Mouse (Mus musculus) fibroblast of lung, adult 2 months (primary cell): Measurements from ENCODE around the gene Ttn.

Source experiments
- DNase-seq: peaks from one replicate; pipeline ENCODE4 v3.0.0-alpha.2; 2011; ENCODE audit warnings: low read depth

Ttn gene

GRCm38 (mm10) chr2:76820472-76820871 is 161.9 kb downstream of the Ttn start:
- no peak for DNase-seq

- DNase-seq, result no peak
These were observed 164.6 kb downstream of the Ttn start for GRCm38 (mm10) chr2:76817796-76818195.

GRCm38 (mm10) chr2:76814048-76814817 is 168.1 kb downstream of the Ttn start:
- no peak for DNase-seq

- no peak for DNase-seq
These were observed 171.2 kb downstream of the Ttn start for GRCm38 (mm10) chr2:76811160-76811559.

GRCm38 (mm10) chr2:76808334-76808733 is 174.0 kb downstream of the Ttn start:
- no peak for DNase-seq

GRCm38 (mm10) chr2:76807284-76807683 is 175.1 kb downstream of the Ttn start:
- no peak for DNase-seq

- no peak for DNase-seq
These were observed 175.5 kb downstream of the Ttn start for GRCm38 (mm10) chr2:76806861-76807260.

GRCm38 (mm10) chr2:76806376-76806775 is 176.0 kb downstream of the Ttn start:
- no peak for DNase-seq

GRCm38 (mm10) chr2:76805191-76805892 is 177.0 kb downstream of the Ttn start:
- no peak for DNase-seq

- no peak for DNase-seq
These were observed 198.2 kb downstream of the Ttn start for GRCm38 (mm10) chr2:76784171-76784570.

- DNase-seq, result no peak
These were observed 201.6 kb downstream of the Ttn start for GRCm38 (mm10) chr2:76780792-76781191.

- no peak for DNase-seq
These were observed 212.5 kb downstream of the Ttn start for GRCm38 (mm10) chr2:76769831-76770230.

GRCm38 (mm10) chr2:76767231-76767630 is 215.1 kb downstream of the Ttn start:
- DNase-seq, result no peak

GRCm38 (mm10) chr2:76764526-76764925 is 217.8 kb downstream of the Ttn start:
- no peak for DNase-seq

- no peak for DNase-seq
These were observed 220.2 kb downstream of the Ttn start for GRCm38 (mm10) chr2:76762154-76762553.

- no peak for DNase-seq
These were observed 225.9 kb downstream of the Ttn start for GRCm38 (mm10) chr2:76756461-76756860.

- DNase-seq, result no peak
These were observed 230.4 kb downstream of the Ttn start for GRCm38 (mm10) chr2:76751993-76752392.

GRCm38 (mm10) chr2:76749341-76750110 is 232.8 kb downstream of the Ttn start:
- DNase-seq, result no peak

GRCm38 (mm10) chr2:76748696-76749095 is 233.7 kb downstream of the Ttn start:
- DNase-seq, result no peak

- DNase-seq, result no peak
These were observed 262.7 kb downstream of the Ttn start for GRCm38 (mm10) chr2:76719650-76720049.

GRCm38 (mm10) chr2:76714984-76715383 is 267.4 kb downstream of the Ttn start:
- DNase-seq, result no peak

GRCm38 (mm10) chr2:76708512-76708911 is 273.8 kb downstream of the Ttn start:
- DNase-seq, result no peak

- DNase-seq, result no peak
These were observed 276.7 kb downstream of the Ttn start for GRCm38 (mm10) chr2:76705655-76706054.
